Mouse (Mus musculus): Measurements from ENCODE around the gene Krtap31-2.
A peak's percentile ranks its signal among the peaks of the same experiment; 100 is the strongest.

- TF ChIP-seq POLR2A (IDR thresholded peaks at IDR 0.05; ENCODE audit: control insufficient read depth in 1 of 2, insufficient read depth in 1 of 2, low read depth in 1 of 2, low read length in 2 of 2, poor library complexity in 1 of 2) (no peak), NRF1 (IDR thresholded peaks at IDR 0.05; ENCODE audit: insufficient read depth, low read depth, low read length, poor library complexity, severe bottlenecking) (no peak), CTCF (IDR thresholded peaks at IDR 0.05 in 2 of 3, conservative IDR thresholded peaks at IDR 0.05 in 1 of 3; ENCODE audit: control insufficient read depth in 1 of 3, insufficient read depth in 1 of 3, low read depth in 2 of 3, low read length in 3 of 3, poor library complexity in 1 of 3, severe bottlenecking in 1 of 3) (0 out of 6 replicates have a peak, but pooled peaks of 1 of the 3 experiments have one; percentile 10), SIN3A (IDR thresholded peaks at IDR 0.05; ENCODE audit: low read length) (no peak), ZC3H11A (IDR thresholded peaks at IDR 0.05; ENCODE audit: low read depth, low read length) (no peak), SMC3 (IDR thresholded peaks at IDR 0.05; ENCODE audit: low read depth, low read length) (no peak), GATA1 (IDR thresholded peaks at IDR 0.05; ENCODE audit: low read depth, low read length) (no peak), CHD2 (IDR thresholded peaks at IDR 0.05; ENCODE audit: low read length) (no peak), USF1 (IDR thresholded peaks at IDR 0.05; ENCODE audit: low read depth, low read length) (no peak), TBP (IDR thresholded peaks at IDR 0.05; ENCODE audit: low read depth, low read length) (no peak), MAX (IDR thresholded peaks at IDR 0.05; ENCODE audit: low read length) (no peak), ZKSCAN1 (IDR thresholded peaks at IDR 0.05; ENCODE audit: low read depth, low read length) (no peak)
Measured at GRCm38 (mm10) chr11:99964213-99964612, 28.1 kb downstream of the Krtap31-2 start.
